Mouse (Mus musculus): ENCODE data around the gene Asb4.

GRCm38 (mm10) chr6:5408451-5409177, 25.4 kb downstream of the Asb4 start:
- no peak for TF ChIP-seq CTCF (IDR thresholded peaks at IDR 0.05; ENCODE audit: low read depth, low read length)
- TF ChIP-seq POLR2A (IDR thresholded peaks at IDR 0.05; ENCODE audit: borderline replicate concordance, low read depth, low read length), result no peak
